In genomic region chr5:64391346-64391745, GRCm38 (mm10) we compare ENCODE assay signal across 13 mouse cellular contexts.
DNase-seq lines count a peak whose midpoint lies in the region; ATAC-seq and TF ChIP-seq lines count a peak whose summit lies in the region.
"Had no signal": no experiment of that assay in that cellular context is flagged by ENCODE, and none has a peak within 500 bp of the region (broad histone marks: within the 10 kb centered on the region; RNA-seq: fewer than 3 reads in every experiment).

No protein-coding gene starts in this region.

- H3K27me3 ChIP-seq in spleen, adult 2 months (ENCODE audit: control insufficient read depth, insufficient read depth, low read length): no peaks in the 10 kb centered on the region
- no peaks in the 10 kb centered on the region for H3K27me3 ChIP-seq in intestine, embryonic 16.5 days (replicated peaks; ENCODE audit: control insufficient read depth, insufficient read depth, low read length)

- 24% methylated on average over 4 of the region's 4 CpGs for WGBS in spleen, adult 2 months
- 37% methylated on average over 4 of the region's 4 CpGs for WGBS in intestine, embryonic 16.5 days

- no peak overlapping the region for H3K4me2 ChIP-seq in intestine, embryonic 16.5 days (ENCODE audit: low read depth, low read length)
- H3K4me2 ChIP-seq: hindbrain, embryonic 12.5 days; neural tube, embryonic 13.5 days had no signal

- DNase-seq in gastrocnemius, adult 2 months: no peak
- DNase-seq in gastrocnemius, postnatal 25 days: no peak
- no peak for DNase-seq in spleen, adult 2 months (ENCODE audit: low read depth in 1 of 2, low spot score in 2 of 2)
- DNase-seq in spleen, adult 18-20 months: no peak
- DNase-seq in cerebellum, adult 11 months: no peak
- no peak for DNase-seq in adrenal gland, postnatal 4 days (ENCODE audit: low spot score in 2 of 2)
- no peak for DNase-seq in frontal cortex, postnatal 10 days (ENCODE audit: low spot score in 2 of 2)
- DNase-seq: embryo, embryonic 11 days; right cerebral cortex, postnatal 14 days; thymus, adult 2 months had no signal

- peak; percentile 47 for ATAC-seq in intestine, embryonic 16.5 days

- no peaks in the 10 kb centered on the region for H3K9me3 ChIP-seq in intestine, embryonic 16.5 days (ENCODE audit: control insufficient read depth, low read length)
- H3K9me3 ChIP-seq: hindbrain, embryonic 12.5 days; neural tube, embryonic 13.5 days had no signal

- H3K4me3 ChIP-seq in gastrocnemius, adult 2 months: no peak overlapping the region
- H3K4me3 ChIP-seq in spleen, adult 2 months (ENCODE audit: extremely low read depth, insufficient read depth, insufficient read length): no peak overlapping the region
- no peak overlapping the region for H3K4me3 ChIP-seq in intestine, embryonic 16.5 days (ENCODE audit: low read length)
- H3K4me3 ChIP-seq: hindbrain, embryonic 12.5 days; neural tube, embryonic 13.5 days had no signal

- TF ChIP-seq POLR2A in spleen, adult 2 months (IDR thresholded peaks at IDR 0.05; ENCODE audit: low read depth, low read length): no peak

- peaks cover 45% of the 10 kb centered on the region; the same call in 1 of the 2 replicates for H3K4me1 ChIP-seq in spleen, adult 2 months (ENCODE audit: control insufficient read depth, insufficient read depth, insufficient read length)
- peaks cover 29% of the 10 kb centered on the region for H3K4me1 ChIP-seq in intestine, embryonic 16.5 days (ENCODE audit: control insufficient read depth, insufficient read depth, low read length)

- no peaks in the 10 kb centered on the region for H3K36me3 ChIP-seq in spleen, adult 2 months (ENCODE audit: control insufficient read depth, insufficient read depth, low read length)
- no peaks in the 10 kb centered on the region for H3K36me3 ChIP-seq in intestine, embryonic 16.5 days (ENCODE audit: control insufficient read depth, insufficient read depth, low read length)
- H3K36me3 ChIP-seq: hindbrain, embryonic 12.5 days; neural tube, embryonic 13.5 days had no signal

- H3K9ac ChIP-seq in intestine, embryonic 16.5 days (ENCODE audit: low read depth, low read length): no peak overlapping the region
- H3K9ac ChIP-seq: hindbrain, embryonic 12.5 days; neural tube, embryonic 13.5 days had no signal

- intact Hi-C loops in gastrocnemius, adult 2 months (cut with DNase I): loop anchor here (5.0 kb wide), 1 partner anchor 96 kb away; no protein-coding TSS in a partner anchor

- no peak for TF ChIP-seq CTCF in gastrocnemius, adult 2 months (IDR thresholded peaks at IDR 0.05)
- no peak for TF ChIP-seq CTCF in spleen, adult 2 months (IDR thresholded peaks at IDR 0.05; ENCODE audit: extremely low read depth, insufficient read depth, insufficient read length, insufficient replicate concordance)

- peak overlapping the region; percentile 67 for H3K27ac ChIP-seq in gastrocnemius, adult 2 months
- peak overlapping the region; percentile 84; the same call in 1 of the 2 replicates for H3K27ac ChIP-seq in spleen, adult 2 months (ENCODE audit: insufficient read depth, low read length)
- H3K27ac ChIP-seq in intestine, embryonic 16.5 days (ENCODE audit: low read length): no peak overlapping the region
- H3K27ac ChIP-seq: hindbrain, embryonic 12.5 days; neural tube, embryonic 13.5 days had no signal
